Comparison of ENCODE assay signal across 8 mouse cellular contexts in the genomic region with DNA sequence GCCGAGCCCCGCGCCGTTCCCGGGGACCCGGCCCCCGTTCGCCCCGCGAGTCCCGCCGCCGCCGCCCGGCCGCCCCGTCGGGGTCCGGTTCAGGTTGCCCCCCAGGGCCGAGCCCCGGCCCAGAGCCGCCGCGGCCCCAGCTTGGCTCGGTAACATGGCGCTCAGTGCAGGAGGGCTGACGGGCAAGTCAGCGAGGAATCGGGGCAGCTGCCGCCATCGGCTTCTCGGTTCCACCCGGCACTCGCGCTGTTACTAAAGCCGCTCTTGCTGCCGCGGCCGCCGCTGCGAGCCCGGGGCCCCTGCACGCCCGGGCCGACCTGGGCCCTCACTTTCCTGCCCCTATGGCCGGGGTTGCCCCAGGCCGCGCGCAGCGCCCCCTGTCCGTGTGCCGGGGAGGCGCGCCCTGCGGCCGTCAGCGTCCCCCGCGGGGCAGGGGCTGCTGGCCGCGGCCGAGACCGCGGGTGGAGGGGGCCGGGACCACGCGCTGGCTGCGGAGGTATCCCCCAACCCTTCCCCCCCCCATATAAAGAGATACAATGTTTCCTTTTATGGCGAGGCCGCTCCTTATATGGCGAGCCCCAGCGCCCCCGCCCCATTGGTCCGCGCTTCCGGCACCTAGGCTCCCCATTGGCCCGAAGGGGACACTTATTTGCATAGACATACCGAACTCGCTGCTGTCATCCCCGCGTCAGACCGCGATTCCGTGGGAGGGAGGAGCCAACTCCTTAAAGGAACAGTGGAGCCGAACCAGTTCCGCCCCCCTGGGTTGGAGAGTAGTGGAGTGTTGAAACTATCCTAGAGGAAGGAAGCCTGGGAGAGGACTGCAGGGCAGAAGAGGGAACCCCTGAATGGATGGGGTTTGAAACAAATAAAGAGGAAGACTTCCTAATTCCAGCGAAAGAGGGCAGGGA. TPM values are rescaled to one million over a fixed set of nuclear protein-coding genes. Genes with fewer than 3 reads are reported as not detected.
DNase-seq lines count a peak whose midpoint lies in the region; ATAC-seq and TF ChIP-seq lines count a peak whose summit lies in the region.

A gene (minus strand): TSS at position 503 of the 911 bp plus-strand sequence.

- H3K4me3 ChIP-seq in hindbrain, embryonic 13.5 days: peak within 1 kb of the TSS; percentile 99

- TF ChIP-seq CTCF in Patski (IDR thresholded peaks at IDR 0.05): no peak

- H3K9ac ChIP-seq in hindbrain, embryonic 13.5 days: peak within 1 kb of the TSS; percentile 98

- no peaks in the 10 kb centered on the region for H3K27me3 ChIP-seq in Patski
- H3K27me3 ChIP-seq in hindbrain, embryonic 13.5 days: no peaks in the 10 kb centered on the region

- H3K4me2 ChIP-seq in hindbrain, embryonic 13.5 days: peak within 1 kb of the TSS; percentile 95

- POLR2A ChIA-PET in Patski (lab: Charles Lee): interaction anchor here (0.9 to 1.7 kb wide), 3 partner anchors 10 to 67 kb away, joined by 3 to 5 read pairs (median 5); a partner anchor contains a TSS

- WGBS in hindbrain, embryonic 13.5 days: under 1% methylated on average over 67 of the region's 87 CpGs

- DNase-seq in Patski (ENCODE audit: low read depth, low spot score): peak; percentile 91
- DNase-seq in cerebellum, postnatal 14 days: peak; percentile 95 to 96
- peak; percentile 97 to 98 for DNase-seq in frontal cortex, postnatal 14 days (ENCODE audit: low spot score in 2 of 2)
- DNase-seq in layer of hippocampus, postnatal 25 days (ENCODE audit: extremely low spot score in 1 of 2, low spot score in 1 of 2): peak; percentile 84 to 89
- peak; percentile 99 for DNase-seq in lung, postnatal 25 days (ENCODE audit: low spot score)
- peak; percentile 98 for DNase-seq in retina, embryonic 14.5 days (ENCODE audit: low spot score)
- peak; percentile 93 for DNase-seq in thymus, postnatal 4 days

- H3K36me3 ChIP-seq in hindbrain, embryonic 13.5 days: peaks cover 11% of the 10 kb centered on the region

- peak within 1 kb of the TSS; percentile 96 for H3K27ac ChIP-seq in hindbrain, embryonic 13.5 days

- CTCF ChIA-PET in Patski (lab: Charles Lee): no interaction called here

- H3K4me1 ChIP-seq in hindbrain, embryonic 13.5 days (replicated peaks): peaks cover 42% of the 10 kb centered on the region

- in situ Hi-C loops in Patski (cut with MboI; ENCODE audit: low pct_unique_long_range_greater_than_20kb): no loop called here

- peak; percentile 75 for ATAC-seq in Patski
- peak; percentile 93 for ATAC-seq in hindbrain, embryonic 13.5 days (ENCODE audit: low FRiP score)

- no peaks in the 10 kb centered on the region for H3K9me3 ChIP-seq in hindbrain, embryonic 13.5 days

RNA-seq across cellular contexts. Expression of the gene that starts here (rescaled TPM):
- 72.1 TPM for polyA plus RNA-seq in Patski (2021)
- 4.6 and 4.8 TPM in 2 replicates for polyA plus RNA-seq in hindbrain, embryonic 13.5 days (2015; fragmentation: Nextera tagmentation; extraction: Ambion mirVana)
- 10 to 100 TPM; 75.9 to 80.6 TPM for total RNA-seq in layer of hippocampus, postnatal 25 days (2021)

Comparison
In these comparisons a context has a peak if more than half of its experiments do, and no peak if none do; other contexts are left out.
1. Peak in every context shown above with its lines: DNase-seq, ATAC-seq, H3K4me3 ChIP-seq and H3K27ac ChIP-seq.
2. RNA of the gene that starts here (polyA plus RNA-seq): 72.1 TPM in Patski (single experiment); 4.6 to 4.8 TPM in hindbrain, embryonic 13.5 days; every median in the first group is over 10 times any median in the second.